Mouse (Mus musculus) midbrain, embryonic 11.5 days (tissue): ENCODE measurements at regions not wholly inside any gene's neighbourhood (a gene's known extent, or its start where the extent isn't known, plus 50 kb on each side); places are given as distances from the start of the nearest gene placed in this dataset.

Experiments used
- ATAC-seq: fragments of 200-750 bp; cut with Nextera tagmentation; 2 replicates; pipeline ENCODE4 v1.8.0; 2017; ENCODE audit warnings: moderate TSS enrichment, moderate library complexity; ENCODE audit not compliant: low FRiP score
- DNase-seq: peaks from one replicate; pipeline ENCODE4 v3.0.0; 2015; ENCODE audit warnings: low spot score; ENCODE audit errors: missing footprints
- H3K27ac ChIP-seq: fragments of 300-500 bp; sonication (generic); 2 replicates; pipeline ENCODE4 v1.5.1; 2014; ENCODE audit warnings: low read depth, low read length
- H3K27me3 ChIP-seq: fragments of 300-500 bp; sonication (generic); 2 replicates; pipeline ENCODE4 v1.6.1; 2014; ENCODE audit warnings: mild to moderate bottlenecking, low read length, moderate library complexity, mixed read lengths; ENCODE audit not compliant: control insufficient read depth, insufficient read depth
- H3K36me3 ChIP-seq: fragments of 300-500 bp; sonication (generic); 2 replicates; pipeline ENCODE4 v1.6.1; 2014; ENCODE audit warnings: mild to moderate bottlenecking, low read length, moderate library complexity, mixed read lengths; ENCODE audit not compliant: control insufficient read depth, insufficient read depth
- H3K4me1 ChIP-seq: fragments of 300-500 bp; sonication (generic); 2 replicates; pipeline ENCODE4 v1.6.1; 2014; ENCODE audit warnings: low read length; ENCODE audit not compliant: control insufficient read depth, insufficient read depth
- H3K4me2 ChIP-seq: fragments of 300-500 bp; sonication (generic); 2 replicates; pipeline ENCODE4 v1.6.1; 2014; ENCODE audit warnings: mild to moderate bottlenecking, moderate library complexity
- H3K4me3 ChIP-seq: fragments of 300-500 bp; sonication (generic); 2 replicates; pipeline ENCODE4 v1.5.1; 2014; ENCODE audit warnings: low read depth, low read length
- H3K9ac ChIP-seq: fragments of 300-500 bp; sonication (generic); 2 replicates; pipeline ENCODE4 v1.6.1; 2014; ENCODE audit warnings: low read length
- H3K9me3 ChIP-seq: fragments of 300-500 bp; sonication (generic); 2 replicates; pipeline ENCODE4 v1.6.1; 2016; ENCODE audit warnings: low read length; ENCODE audit not compliant: control insufficient read depth
- WGBS: fragments of 180-500 bp; shearing (Covaris S2); extraction: QIAGEN DNeasy Blood & Tissue Kit; methylation state at CpG from one replicate; pipeline ENCODE4 v1.1.7; 2014; 5-methylcytosine and 5-hydroxymethylcytosine counted together

GRCm38 (mm10) chr2:47750997-47751623 is 1062.8 kb upstream of the Acvr2a start:
- 83% methylated on average over 4 of the region's 4 CpGs for WGBS
- no peak for DNase-seq
- H3K27me3 ChIP-seq = no peaks in the 10 kb centered on the region

GRCm38 (mm10) chr2:47755716-47756115 is 1058.2 kb upstream of the Acvr2a start:
- Histone ChIP-seq H3K36me3 (no peaks in the 10 kb centered on the region), H3K9me3 (no peaks in the 10 kb centered on the region), H3K4me1 (no peaks in the 10 kb centered on the region), H3K4me2 (no peak overlapping the region), H3K27ac (no peak overlapping the region), H3K9ac (no peak overlapping the region), H3K4me3 (no peak overlapping the region), H3K27me3 (no peaks in the 10 kb centered on the region)
- ATAC-seq (no peak), DNase-seq (no peak)

More at GRCm38 (mm10) chr2:47750997-47751623, 1062.8 kb upstream of the Acvr2a start:
- H3K4me2 ChIP-seq = no peak overlapping the region
- H3K27ac ChIP-seq = no peak overlapping the region
- no peak overlapping the region for H3K4me3 ChIP-seq
- ATAC-seq = no peak
- H3K4me1 ChIP-seq = no peaks in the 10 kb centered on the region
- H3K9ac ChIP-seq = no peak overlapping the region
- no peaks in the 10 kb centered on the region for H3K36me3 ChIP-seq
- no peaks in the 10 kb centered on the region for H3K9me3 ChIP-seq

- Histone ChIP-seq H3K27me3 (no peaks in the 10 kb centered on the region), H3K4me1 (no peaks in the 10 kb centered on the region), H3K9me3 (no peaks in the 10 kb centered on the region), H3K9ac (no peak overlapping the region), H3K4me2 (no peak overlapping the region), H3K4me3 (no peak overlapping the region), H3K27ac (no peak overlapping the region), H3K36me3 (no peaks in the 10 kb centered on the region)
- ATAC-seq (no peak), DNase-seq (no peak)
- WGBS = 58% methylated on average over 4 of the region's 4 CpGs
Observed at GRCm38 (mm10) chr2:47756248-47756647, 1057.7 kb upstream of the Acvr2a start.

GRCm38 (mm10) chr2:47775766-47776165 is 1038.1 kb upstream of the Acvr2a start:
- no peak overlapping the region for H3K4me3 ChIP-seq
- no peak overlapping the region for H3K27ac ChIP-seq

GRCm38 (mm10) chr2:47776965-47777364 is 1036.9 kb upstream of the Acvr2a start:
- Histone ChIP-seq H3K4me1 (no peaks in the 10 kb centered on the region), H3K9ac (no peak overlapping the region), H3K27ac (no peak overlapping the region), H3K36me3 (no peaks in the 10 kb centered on the region), H3K9me3 (no peaks in the 10 kb centered on the region), H3K27me3 (no peaks in the 10 kb centered on the region), H3K4me3 (no peak overlapping the region), H3K4me2 (no peak overlapping the region)
- DNase-seq = no peak
- 88% methylated on average over 1 of the region's 1 CpGs for WGBS
- ATAC-seq = no peak

More at GRCm38 (mm10) chr2:47775766-47776165, 1038.1 kb upstream of the Acvr2a start:
- Histone ChIP-seq H3K4me2 (no peak overlapping the region), H3K4me1 (no peaks in the 10 kb centered on the region), H3K9me3 (no peaks in the 10 kb centered on the region), H3K9ac (no peak overlapping the region), H3K36me3 (no peaks in the 10 kb centered on the region), H3K27me3 (no peaks in the 10 kb centered on the region)
- 61% methylated on average over 1 of the region's 1 CpGs for WGBS
- DNase-seq (no peak), ATAC-seq (no peak)

- Histone ChIP-seq H3K27me3 (no peaks in the 10 kb centered on the region), H3K4me2 (no peak overlapping the region), H3K9me3 (no peaks in the 10 kb centered on the region), H3K36me3 (no peaks in the 10 kb centered on the region), H3K27ac (no peak overlapping the region), H3K4me3 (no peak overlapping the region), H3K4me1 (no peaks in the 10 kb centered on the region), H3K9ac (no peak overlapping the region)
- ATAC-seq (peak; percentile 64), DNase-seq (peak; percentile 95)
- WGBS = 6% methylated on average over 3 of the region's 3 CpGs
Observed at GRCm38 (mm10) chr2:47785848-47786247, 1028.1 kb upstream of the Acvr2a start.

GRCm38 (mm10) chr2:47822746-47823271 is 991.1 kb upstream of the Acvr2a start:
- Histone ChIP-seq H3K27ac (no peak overlapping the region), H3K36me3 (no peaks in the 10 kb centered on the region), H3K9me3 (no peaks in the 10 kb centered on the region), H3K4me3 (no peak overlapping the region), H3K4me1 (no peaks in the 10 kb centered on the region), H3K9ac (no peak overlapping the region), H3K4me2 (no peak overlapping the region), H3K27me3 (no peaks in the 10 kb centered on the region)
- no peak for DNase-seq
- no peak for ATAC-seq
- WGBS = 83% methylated on average over 2 of the region's 2 CpGs

- ATAC-seq (no peak), DNase-seq (no peak)
- no peak overlapping the region for H3K27ac ChIP-seq
- H3K9me3 ChIP-seq = no peaks in the 10 kb centered on the region
- H3K4me1 ChIP-seq = no peaks in the 10 kb centered on the region
- no peaks in the 10 kb centered on the region for H3K27me3 ChIP-seq
- H3K4me2 ChIP-seq = no peak overlapping the region
- no peak overlapping the region for H3K9ac ChIP-seq
- WGBS = 97% methylated on average over 1 of the region's 1 CpGs
- no peak overlapping the region for H3K4me3 ChIP-seq
- H3K36me3 ChIP-seq = no peaks in the 10 kb centered on the region
Observed at GRCm38 (mm10) chr2:47832493-47832892, 981.4 kb upstream of the Acvr2a start.

GRCm38 (mm10) chr2:47833517-47833916 is 980.4 kb upstream of the Acvr2a start:
- Histone ChIP-seq H3K9me3 (no peaks in the 10 kb centered on the region), H3K4me2 (no peak overlapping the region), H3K27me3 (no peaks in the 10 kb centered on the region), H3K4me3 (no peak overlapping the region), H3K27ac (no peak overlapping the region), H3K36me3 (no peaks in the 10 kb centered on the region), H3K9ac (no peak overlapping the region), H3K4me1 (no peaks in the 10 kb centered on the region)
- 89% methylated on average over 1 of the region's 1 CpGs for WGBS
- DNase-seq = no peak
- no peak for ATAC-seq
